Mouse (Mus musculus) heart, adult 11 months (tissue): Measurements from ENCODE around the gene Teddm2.

Experiments used
- DNase-seq: peaks from one replicate; pipeline ENCODE4 v3.0.0; 2022

Teddm2 gene

DNA sequence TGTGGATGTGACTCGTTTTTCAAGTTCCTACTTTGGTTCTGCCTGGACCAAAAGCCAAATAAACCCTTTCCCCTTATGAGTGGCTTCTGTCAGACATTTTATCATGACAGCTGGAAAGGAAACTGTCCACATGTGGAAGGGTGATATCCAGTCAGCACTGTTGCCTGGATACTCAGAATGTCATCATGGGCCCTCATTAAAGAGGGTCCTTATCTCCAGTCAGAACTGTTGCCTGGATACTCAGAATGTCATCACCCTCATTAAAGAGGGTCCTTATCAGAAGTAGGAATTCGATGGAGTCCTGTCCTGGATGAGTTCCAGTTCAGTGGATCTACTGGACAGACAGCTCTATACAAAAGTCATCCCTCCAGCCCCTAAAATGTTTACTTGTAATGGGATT is 85.8 kb downstream of the Teddm2 start:
- DNase-seq: peak; percentile 11

DNA sequence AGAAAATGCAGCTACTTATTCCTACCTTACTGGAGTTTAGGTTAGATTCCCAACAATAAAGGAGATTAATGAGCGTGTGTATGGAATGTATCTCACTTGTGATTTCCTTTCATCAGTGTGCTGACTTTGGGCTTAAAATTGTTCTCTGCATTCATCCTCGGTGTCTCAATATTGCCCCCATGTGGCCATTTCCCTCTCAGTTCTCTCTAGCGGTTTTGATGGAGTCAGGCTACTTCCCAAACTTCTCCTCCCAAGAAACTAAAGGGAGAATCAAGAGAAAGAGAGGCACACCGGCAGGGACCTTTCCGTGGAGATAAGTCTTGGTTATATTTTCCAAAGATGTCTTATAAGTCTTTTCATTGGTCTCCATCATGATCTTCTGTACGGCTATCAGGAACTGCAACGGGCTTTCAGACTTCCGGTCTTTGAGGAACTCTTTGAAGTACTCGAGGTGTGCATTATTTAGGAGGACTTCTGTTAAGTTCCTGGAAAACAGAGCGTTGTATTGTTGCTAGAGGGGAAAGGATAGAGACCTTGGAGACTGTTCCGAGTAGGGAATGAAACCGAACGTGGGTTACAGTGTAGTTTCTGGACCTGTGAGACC is 92.5 kb downstream of the Teddm2 start:
- DNase-seq: peak; percentile 87

- peak; percentile 94 for DNase-seq
Measured at GRCm38 (mm10) chr1:153803530-153803929, 96.5 kb downstream of the Teddm2 start.

- peak; percentile 81 for DNase-seq
Measured at GRCm38 (mm10) chr1:153802691-153803090, 97.3 kb downstream of the Teddm2 start.
